Mouse (Mus musculus) adrenal gland, postnatal 10 days (tissue): ENCODE results near the gene Timm10. TPM values are rescaled to one million over a fixed set of nuclear protein-coding genes. Genes with fewer than 3 reads are reported as not detected.
"Not testable (repeated sequence)": the region's sequence is repeated elsewhere in the genome, so short reads cannot be mapped to it uniquely, and the experiment has no call there.

Experiments
- DNase-seq: peaks from one replicate; pipeline ENCODE4 v3.0.0; 2021; ENCODE audit warnings: mixed read lengths
- long read RNA-seq, 2 experiments: library from polyadenylated mRNA; stranded (forward); transcript quantifications; one replicate each; pipeline ENCODE4 v2.0.0; 2021
- total RNA-seq, 2 experiments: library from RNA; stranded (reverse); gene quantifications; 2 replicates each; pipeline ENCODE4 v1.2.3; 2021

Timm10 gene
- total RNA-seq = 10 to 100 TPM; 66.0 to 69.7 TPM
- long read RNA-seq, experiment 1, transcript Timm10-201 (3 exons, 690 nt) = major isoform, 63 of 68 reads
- long read RNA-seq, experiment 1, partial matches to known transcripts = 0 of 68 reads
- long read RNA-seq, experiment 1, other reads (novel, unspliced or antisense) = 5 of 68 reads
- long read RNA-seq, experiment 2, transcript Timm10-201 (3 exons, 690 nt) = major isoform, 33 of 36 reads
- long read RNA-seq, experiment 2, partial matches to known transcripts = 0 of 36 reads
- long read RNA-seq, experiment 2, other reads (novel, unspliced or antisense) = 3 of 36 reads

DNA sequence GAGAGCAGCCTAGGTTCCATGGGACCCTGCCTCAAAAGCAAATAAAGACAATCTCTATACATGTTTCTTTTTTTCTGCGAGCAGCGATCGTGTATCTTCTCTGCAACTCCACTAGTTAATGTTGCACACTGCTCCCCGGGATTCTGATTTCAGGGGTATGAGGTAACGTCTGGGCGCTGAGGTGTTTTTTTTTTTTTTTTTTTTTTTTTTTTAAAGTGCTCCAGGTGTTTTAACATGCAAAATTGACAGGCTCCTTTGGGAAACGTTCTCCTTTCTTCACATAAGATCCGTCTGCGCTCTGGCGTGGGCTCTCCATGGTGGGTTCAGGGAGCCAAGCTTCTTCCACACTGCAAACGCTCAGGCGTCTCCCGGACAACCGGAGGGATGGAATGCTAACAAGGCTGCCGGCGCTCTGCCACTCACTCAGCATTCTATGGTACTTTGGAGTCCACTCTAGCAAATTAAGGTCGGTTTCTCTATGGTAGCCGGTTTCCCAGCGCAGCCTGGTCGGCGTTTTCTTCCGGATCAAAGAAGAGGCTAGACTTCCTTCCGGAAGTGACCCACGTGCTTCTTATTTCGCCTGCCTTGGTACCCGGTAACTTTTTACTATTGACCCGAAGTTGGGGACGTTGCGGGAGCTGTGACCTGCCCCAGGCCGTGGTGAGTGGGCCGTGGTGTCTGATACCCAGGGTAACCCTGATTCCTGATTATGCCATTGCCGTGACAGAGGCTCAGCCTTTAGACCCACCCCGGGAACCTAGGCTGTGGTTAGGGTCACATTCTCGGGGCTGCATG, at the start of gene Timm10:
Gene Timm10, plus strand, starts transcription at position 510 of the 795 bp plus-strand sequence.
- peak; percentile 83 for DNase-seq

DNA sequence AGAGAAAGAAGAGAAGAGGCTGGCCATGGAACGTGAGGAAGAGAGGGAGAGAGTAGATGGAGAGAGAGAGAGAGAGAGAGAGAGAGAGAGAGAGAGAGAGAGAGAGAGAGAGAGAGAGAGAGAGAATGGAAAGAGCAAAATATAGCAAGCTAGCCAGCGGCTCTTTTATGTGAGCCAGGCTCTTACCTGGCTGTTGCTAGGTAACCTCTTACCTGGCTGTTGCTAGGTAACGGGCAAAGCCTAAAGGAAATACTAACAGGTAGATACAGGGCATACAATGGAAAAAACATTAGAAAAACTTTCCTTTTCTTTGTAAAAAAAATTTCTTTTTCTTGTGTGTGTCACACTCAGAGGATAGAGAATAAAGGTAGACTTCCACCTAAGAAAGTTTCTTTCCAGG, 49.1 kb upstream of the Timm10 start:
- no peak for DNase-seq

DNA sequence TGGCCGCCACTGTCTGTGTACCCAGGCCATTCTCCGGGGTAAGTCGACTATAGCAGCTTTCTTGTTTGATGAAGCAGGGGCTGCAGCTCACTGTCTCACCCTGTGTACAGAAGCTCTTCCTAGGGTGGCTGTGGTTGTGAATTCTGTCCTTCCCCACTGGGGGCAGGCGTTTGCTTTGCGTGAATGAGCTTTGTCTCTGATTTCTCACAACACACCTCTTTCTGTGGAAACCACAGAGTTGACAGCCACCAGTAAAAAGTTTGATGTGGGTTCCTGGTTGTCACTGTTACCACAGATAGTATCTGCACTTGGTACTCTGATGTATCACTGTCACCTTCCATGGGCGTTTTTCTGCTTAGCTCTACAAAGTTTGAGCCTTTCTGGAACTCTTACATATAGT, 47.6 kb upstream of the Timm10 start:
- no peak for DNase-seq

DNA sequence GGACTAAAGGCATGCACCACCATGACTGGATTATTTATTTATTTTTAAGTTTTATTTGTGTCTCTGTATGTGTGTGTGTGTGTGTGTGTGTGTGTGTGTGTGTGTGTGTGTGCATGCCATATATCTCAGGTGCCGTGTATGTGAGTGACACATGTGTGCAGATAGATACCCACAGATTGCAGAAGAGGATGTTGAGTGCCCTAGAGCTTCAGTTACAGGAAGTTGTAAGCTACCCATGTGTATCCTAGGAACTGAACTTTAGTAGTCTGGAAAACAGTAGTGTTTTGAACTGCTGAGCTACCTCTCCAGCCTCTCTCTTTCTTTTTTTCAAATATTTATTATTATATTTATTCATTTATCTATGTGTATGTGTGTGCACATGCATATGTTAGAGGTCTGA, 43.5 kb upstream of the Timm10 start:
- no peak for DNase-seq

DNA sequence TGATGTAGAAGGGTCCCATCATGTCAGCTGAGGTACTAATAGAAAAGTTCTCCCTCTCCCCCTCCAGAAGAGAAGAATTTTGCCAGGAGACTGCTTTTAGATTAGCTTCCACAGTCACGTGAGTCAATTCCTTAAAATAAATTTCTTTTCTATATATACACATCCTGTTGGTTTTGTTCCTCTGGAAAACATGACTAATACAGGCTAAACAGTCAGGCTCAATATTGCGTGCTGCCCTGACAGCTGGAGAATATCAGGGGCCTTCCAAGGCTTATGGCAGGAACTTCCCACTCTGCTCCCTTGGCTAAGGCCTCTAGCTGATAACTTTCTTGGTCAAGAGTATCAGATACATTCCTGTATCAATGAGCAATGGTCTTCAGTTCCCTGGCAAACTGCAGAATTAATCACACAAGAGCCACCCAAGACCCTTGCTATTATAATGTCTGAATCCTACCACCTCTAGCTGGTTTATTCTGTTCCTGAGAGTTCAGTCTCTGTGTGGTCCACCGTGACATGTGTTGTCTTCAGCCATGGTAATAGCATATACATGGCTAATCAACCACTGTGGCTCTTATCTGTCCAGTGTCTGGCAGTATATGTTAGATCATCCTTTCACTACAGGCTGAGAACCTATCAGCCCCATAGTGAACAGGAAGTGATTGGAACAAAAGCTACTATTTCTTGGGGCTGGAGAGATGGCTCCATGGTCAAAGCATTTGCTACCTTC, 42.8 kb upstream of the Timm10 start:
- no peak for DNase-seq

DNA sequence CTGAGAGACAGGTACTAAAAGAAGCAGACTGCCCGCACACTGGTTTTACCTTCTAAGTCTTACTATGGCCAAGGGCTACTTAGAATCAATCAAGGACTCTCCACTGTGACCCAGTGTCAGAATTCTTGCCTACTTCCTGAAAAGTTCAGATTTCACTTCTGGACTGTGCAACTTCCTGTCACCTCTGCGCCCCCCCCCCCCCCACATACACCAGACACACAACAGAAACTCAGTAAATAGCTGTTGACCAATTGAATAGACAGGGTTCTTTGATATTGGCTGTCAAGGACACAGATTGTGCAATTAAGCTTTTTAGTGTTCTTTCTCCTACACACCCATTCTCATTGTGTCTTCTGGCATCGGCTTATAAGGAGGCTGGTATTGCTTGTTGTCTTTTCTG, 38.5 kb upstream of the Timm10 start:
- DNase-seq = no peak

DNA sequence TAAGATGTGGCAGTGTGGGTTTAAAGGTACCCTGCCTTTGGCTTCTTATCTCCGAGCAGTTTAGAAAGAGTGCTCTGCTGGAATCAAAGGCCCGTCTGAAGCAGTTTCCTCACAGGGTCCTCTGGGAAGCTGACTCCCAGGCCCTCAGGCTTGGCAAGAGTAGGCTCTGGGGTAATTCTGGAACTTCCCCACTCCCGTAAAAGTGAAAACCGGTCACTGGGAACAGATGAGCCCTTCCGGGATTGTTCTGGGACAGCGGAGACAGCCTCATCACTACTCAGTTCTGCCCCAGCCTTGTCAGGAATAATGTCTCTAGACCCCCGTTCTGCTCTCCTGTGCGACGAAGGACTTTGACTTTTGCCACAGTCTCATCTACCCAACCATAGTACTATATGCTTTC, 36.4 kb upstream of the Timm10 start:
- peak; percentile 36 for DNase-seq

DNA sequence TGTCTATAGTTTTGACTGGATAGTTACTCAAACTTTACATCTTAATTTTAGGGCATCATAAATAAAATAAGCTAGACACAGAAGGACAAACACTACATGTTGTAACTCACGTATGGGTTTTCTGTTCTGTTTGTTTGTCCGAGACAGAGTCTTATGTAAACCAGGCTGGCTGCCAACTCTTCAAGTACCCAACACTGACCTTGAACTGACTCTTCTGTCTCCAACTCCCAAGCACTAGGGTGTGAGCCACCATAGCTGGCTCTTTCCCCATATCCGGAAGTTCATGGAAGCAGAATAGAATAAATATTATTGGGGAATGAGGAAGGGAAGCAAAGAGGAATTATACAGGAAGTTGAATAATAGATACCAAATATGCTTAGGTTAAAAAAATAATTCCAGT, 34.3 kb upstream of the Timm10 start:
- DNase-seq = peak; percentile 52

DNA sequence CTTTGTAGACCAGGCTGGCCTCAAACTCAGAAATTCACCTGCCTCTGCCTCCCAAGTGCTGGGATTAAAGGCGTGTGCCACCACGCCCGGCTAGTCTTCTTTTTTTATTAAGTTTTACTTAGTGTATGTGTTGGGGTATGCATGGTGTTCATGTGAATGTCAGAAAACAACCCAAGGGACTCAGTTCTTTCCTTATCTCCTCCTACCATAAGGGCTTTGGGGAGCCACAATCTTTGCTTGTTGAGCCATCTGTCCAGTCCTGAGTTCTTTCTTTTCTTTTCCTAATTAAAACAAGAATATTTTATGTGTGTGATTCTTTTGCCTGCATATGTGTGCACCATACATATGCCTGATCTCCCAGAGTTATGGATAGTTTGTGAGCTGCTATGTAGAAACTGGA, 33.6 kb upstream of the Timm10 start:
- no peak for DNase-seq

DNA sequence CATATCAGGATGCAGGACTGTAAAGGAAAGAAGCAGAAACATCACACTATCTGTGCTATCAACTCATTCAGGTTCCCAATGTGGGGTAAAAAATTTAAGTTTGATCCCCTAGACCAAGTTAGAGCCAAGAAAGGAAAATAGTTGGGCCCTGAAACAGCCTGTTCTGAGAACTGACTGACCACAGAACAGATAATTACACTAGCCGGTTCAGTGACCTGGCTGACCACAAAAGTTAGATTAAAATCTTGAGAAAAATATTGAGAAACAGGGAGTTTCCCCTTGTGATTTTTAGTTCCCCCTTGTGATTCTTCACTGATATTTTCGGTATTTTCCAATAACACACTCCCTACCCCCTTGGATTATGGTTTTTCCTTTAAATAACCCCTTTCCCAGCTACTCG, 32.9 kb upstream of the Timm10 start:
- DNase-seq = no peak

DNA sequence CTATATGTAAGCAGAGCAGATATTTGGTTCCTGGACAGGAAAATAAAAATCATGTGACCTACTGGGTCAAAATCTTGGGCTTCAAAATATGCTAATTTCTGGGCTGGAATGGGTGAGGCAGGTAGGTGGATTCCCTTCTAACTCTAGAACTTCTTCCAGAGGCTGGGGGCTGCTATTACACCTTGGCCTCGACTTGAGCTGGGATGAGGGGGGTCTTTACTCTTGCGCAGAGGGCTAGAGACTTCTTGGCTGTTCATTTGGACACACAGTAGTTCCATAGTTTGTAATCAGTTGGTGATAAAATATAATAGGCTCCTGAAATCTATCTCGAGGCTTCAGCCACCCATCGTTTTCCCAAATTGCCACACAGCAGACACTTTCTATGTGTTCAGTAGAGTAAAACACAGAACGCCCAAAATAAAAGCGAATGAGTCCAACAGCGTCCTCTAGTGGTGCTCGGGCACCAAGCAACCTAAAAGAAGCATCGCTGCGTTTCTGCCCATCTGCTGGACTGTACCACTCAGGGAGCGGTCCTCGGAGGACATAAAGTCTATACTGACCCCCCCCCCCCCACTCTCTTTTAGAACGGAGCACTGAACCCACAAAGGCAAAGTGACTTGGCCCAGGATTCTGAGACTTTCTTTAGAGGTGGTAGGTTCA, 28.8 kb upstream of the Timm10 start:
- DNase-seq = peak; percentile 85

DNA sequence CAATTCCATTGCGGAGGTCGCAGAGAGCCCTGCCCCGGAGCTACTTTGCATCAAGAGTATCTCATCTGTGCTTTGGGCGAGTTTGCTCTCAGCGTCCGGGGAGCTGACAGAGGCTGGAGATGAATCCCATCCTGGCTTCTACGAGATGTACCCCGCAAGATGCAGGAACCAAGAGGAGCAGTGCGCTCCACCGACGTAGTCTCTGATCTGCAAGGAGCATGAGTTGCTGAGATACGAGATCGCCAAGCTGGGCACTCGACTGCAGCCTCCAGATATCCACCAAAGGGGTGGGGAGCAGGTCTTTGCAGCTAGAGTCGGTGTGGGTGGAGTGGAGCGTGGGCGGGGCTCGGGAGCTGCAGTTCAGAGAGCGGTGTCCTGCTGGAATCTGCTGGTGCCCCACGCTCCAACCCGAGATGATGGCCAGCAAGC, 28.3 kb upstream of the Timm10 start, which contains the start of gene Ube2l6:
Gene Ube2l6, plus strand, starts transcription at position 336 of the 429 bp plus-strand sequence.
- peak; percentile 78 for DNase-seq

DNA sequence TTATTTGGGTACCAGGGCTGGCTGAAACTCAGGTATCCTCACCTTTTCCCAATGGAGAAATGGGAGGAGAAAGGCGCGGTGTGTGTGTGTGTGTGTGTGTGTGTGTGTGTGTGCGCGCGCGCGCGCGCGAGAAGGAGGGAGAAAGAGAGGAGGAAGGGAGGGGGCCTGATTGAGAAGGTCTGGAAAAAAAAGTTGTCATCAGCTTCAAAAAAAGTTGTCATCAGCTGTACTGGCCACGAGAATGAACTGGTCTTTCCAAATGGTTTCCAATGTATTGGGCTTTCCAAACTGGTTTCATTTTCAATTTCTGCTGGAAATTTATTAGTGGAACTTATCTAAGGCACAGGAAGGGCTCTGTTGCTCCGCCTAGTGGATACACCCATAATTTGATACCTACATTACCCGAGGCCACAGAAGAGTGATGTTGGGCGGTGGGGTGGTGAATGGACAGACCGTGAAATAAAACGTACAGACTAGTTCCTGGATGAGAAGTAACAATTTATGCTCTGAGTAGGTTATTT, 27.7 kb upstream of the Timm10 start:
- peak; percentile 76 for DNase-seq

DNA sequence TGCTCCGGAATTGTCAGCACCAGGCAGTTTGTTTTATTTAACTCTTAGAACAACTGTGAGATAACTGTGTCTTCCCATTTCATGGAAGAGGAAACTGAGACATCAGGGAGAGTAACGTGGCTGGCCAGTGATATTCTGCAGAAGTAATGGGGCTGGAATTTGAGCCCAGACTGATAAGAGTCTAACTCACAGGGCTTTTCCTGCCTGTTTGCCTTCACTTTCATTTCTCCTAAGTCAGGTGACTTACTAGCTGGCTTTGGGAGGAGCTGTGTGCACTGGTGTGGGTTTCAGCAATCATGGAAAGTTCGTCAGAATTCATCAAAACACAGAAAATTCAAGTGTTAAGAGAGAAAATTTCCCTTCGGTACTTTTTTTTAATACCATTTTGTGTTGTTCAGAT, 26.5 kb upstream of the Timm10 start:
- DNase-seq = no peak

DNA sequence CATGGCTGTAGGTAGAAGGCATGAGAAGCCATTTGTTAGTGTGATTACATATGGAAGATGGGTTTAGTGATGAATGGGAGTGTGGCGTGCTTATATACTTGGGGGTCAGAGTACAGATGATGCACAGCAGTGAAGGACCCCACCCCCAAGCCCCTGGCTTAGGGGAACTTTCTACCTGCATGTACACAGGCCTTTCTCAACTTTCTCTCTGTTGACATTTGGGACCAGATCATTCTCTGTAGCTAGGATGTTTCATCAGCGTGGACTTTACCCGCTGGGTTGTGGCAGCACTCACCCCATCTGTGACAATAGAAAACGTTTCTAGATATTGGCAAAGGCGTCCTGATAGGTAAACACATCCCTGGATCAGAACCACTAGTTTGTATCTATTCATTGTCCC, 25.6 kb upstream of the Timm10 start:
- DNase-seq = not testable (repeated sequence)

DNA sequence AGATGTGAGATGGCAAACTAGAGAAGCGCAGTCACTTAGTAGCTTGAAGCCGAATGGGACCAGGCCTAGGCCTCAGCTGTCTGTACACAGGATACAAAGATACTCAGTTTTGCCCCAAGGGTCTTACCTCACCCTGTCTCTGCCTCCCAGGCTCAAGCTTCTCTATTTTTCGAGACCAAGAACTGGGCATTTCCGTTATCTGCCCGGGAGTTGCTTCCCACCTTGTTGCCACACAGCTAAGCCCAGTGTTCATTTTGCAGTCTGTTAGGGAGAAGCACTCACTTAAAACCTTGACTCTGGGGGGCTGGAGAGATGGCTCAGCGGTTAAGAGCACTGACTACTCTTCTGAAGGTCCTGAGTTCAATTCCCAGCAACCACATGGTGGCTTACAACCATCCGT, 22.8 kb upstream of the Timm10 start:
- no peak for DNase-seq

DNA sequence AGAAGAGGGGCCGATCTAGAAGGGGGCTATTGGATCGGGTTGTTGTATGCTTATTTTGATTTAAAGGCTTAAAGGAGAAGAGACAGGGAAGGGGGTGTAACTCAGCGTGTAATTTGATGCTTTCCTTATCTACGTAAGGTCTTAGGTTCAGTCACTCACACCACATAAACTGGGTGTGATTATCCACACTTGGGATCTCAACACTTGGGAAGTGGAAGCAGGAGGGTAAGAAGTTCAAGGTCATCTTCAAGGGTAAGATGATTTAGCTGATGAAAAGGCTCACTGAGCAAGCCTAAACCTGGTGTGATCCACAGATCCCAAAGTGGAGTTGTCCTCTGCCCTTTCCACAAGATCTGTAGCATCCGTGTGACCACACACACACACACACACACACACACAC, 20.3 kb upstream of the Timm10 start:
- DNase-seq = no peak

DNA sequence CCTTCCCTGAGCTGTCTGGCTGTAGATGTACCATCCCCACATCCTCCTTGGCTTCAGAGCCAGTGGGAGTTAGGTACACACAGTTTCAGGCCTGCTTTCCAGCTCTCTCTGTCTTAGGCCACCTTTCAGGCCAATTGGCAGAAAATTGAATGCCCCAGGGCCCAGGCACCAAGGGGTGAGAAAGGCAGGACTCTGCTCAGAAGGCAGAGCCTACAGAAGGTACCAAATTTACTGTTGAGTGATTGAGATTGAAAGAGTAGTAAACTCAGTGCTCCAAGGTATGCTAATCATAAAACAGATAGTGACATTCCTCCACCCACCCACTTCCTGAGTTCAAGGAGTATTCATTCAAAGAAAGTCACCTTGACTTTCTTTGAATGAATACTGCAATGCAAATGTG, 17.5 kb upstream of the Timm10 start:
- no peak for DNase-seq

DNA sequence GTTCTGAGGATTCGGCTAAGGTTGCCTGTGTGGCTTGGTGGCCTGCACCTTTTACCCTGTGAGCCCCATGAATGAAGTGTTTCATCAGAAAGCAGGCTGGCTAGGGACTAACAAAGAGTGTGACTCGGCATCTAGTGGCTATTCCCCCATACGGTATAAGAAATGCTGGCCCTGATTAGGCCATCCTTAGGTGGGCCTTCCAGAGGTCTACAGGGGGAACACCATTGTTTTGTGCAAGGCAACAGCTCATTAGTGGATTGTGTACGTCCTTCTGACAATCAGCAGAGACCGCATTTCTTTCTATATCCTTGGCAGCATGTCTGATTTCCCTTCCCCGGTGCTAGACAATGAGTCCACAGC, 16.3 kb upstream of the Timm10 start:
- no peak for DNase-seq

DNA sequence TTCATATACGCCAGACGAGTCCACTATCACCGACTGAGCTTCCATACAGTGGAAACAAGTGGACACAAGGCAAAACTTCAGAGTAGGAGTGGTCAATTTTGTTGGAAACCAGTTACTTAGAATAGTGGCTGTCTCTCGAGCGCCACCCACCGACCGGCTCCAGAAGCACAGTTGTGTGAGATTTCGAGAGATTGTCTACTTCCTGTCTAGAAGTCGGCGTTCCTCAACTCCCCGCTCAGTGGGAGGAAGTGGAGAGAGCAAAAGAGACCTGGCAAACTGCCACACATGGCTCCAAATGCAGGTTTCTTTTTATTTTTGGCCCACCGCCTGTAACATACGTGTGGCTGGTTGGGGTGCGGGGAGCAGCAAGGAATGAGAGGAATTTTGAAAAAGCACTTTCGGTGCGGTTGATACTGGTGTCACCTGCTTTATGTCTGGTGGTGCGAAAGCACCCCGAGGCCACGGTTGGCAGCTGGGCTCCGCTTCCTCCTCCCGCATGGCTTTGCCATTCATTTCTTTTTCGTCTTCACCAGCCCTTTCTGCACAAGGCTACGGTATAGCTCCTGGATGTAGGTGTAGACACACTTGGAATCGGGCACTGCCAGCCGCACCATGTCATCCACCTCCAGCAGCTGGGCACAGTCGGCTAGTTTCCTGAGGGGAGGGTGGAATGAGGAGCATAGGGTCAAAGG, 15.8 kb upstream of the Timm10 start:
- DNase-seq = peak; percentile 90

DNA sequence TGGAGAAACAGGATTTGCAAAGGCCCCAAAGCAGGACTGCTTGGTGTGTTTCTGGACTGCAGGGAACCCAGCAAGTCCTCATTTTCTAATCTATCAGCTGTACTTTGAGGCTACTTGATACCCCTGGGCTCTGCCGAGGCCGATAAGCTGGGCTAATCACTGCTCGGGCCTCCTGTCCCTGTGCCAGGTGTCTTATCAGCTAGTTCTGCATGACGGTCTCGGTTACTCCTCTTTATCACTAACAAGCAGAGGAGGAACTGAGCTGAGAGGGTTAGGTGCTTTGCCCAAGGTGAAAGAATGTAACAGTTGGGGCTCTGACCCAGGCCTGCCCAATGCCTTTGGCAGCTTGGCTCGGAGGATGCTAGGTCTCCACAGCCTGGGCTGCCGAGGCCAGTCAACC, 14.9 kb upstream of the Timm10 start:
- DNase-seq = no peak

DNA sequence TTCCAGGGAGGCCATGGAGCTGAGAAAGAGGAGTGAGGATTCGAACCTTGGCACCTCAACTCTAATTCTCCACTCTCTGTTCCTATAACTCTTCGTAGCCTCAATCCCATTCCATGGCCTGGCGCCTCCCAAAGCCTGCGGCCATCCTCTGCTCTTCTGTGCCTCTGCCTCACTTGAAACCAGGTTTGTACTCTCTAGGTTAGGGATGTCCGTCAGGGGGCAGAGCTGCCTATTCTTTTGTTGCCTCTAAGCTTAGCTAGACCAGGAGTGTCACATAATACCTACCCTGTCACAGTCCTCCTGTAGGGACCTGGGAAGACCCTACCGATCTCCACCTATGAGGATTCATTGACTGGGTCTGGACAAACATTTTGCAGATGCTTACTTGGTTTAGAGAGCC, 14.1 kb upstream of the Timm10 start:
- no peak for DNase-seq
